Mouse (Mus musculus): ENCODE measurements at regions not wholly inside any gene's neighbourhood (a gene's known extent, or its start where the extent isn't known, plus 50 kb on each side); places are given as distances from the start of the nearest gene placed in this dataset.

- peak overlapping the region; percentile 37; the same call in 1 of the 2 replicates for H3K4me3 ChIP-seq (replicated peaks; ENCODE audit: low read length)
- H3K36me3 ChIP-seq (ENCODE audit: insufficient read depth, low read length), result no peaks in the 10 kb centered on the region
- TF ChIP-seq CTCF (conservative IDR thresholded peaks at IDR 0.05; ENCODE audit: low read length) (no peak), POU5F1 (IDR thresholded peaks at IDR 0.05; ENCODE audit: borderline replicate concordance, low read length) (no peak), NANOG (IDR thresholded peaks at IDR 0.05; ENCODE audit: borderline replicate concordance, low read length) (no peak)
- H3K27me3 ChIP-seq (ENCODE audit: insufficient read depth, low read length), result peaks cover 5% of the 10 kb centered on the region; the same call in 1 of the 2 replicates
- H3K9me3 ChIP-seq (ENCODE audit: low read length), result 0 out of 2 replicates have a peak, but pooled peaks cover 3% of the 10 kb centered on the region
- peaks cover 47% of the 10 kb centered on the region for H3K4me1 ChIP-seq (replicated peaks; ENCODE audit: low read depth, low read length)
Measured at GRCm38 (mm10) chr11:63413106-63413505, 284.3 kb downstream of the Pmp22 start.

DNA sequence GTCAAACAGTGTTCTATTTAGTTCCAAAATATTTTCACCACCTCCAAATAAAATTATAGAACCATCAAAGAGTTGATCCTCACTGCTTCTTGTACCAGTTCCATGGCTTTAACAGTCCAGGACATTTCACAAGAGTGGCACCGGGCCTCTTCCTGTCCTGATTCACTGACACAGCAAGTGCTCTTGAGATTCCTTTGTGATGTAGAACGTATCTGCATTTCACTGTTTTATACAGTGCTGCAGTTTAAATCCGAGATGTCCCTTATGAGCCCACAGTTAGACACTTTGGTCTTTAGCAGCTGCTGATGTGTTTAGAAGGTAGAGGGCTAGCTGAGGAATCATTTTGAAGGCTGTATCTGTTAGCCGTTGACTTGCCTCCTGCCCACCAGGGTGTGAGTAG lies 284.8 kb downstream of the Pmp22 start:
- no peak for TF ChIP-seq POU5F1 (IDR thresholded peaks at IDR 0.05; ENCODE audit: borderline replicate concordance, low read length)
- TF ChIP-seq NANOG (IDR thresholded peaks at IDR 0.05; ENCODE audit: borderline replicate concordance, low read length), result peak; percentile 49
- TF ChIP-seq CTCF (conservative IDR thresholded peaks at IDR 0.05; ENCODE audit: low read length), result no peak
- H3K27me3 ChIP-seq (ENCODE audit: insufficient read depth, low read length), result peaks cover 10% of the 10 kb centered on the region
- 0 out of 2 replicates have a peak, but pooled peaks cover 3% of the 10 kb centered on the region for H3K9me3 ChIP-seq (ENCODE audit: low read length)
- H3K36me3 ChIP-seq (ENCODE audit: insufficient read depth, low read length), result no peaks in the 10 kb centered on the region
- H3K4me3 ChIP-seq (replicated peaks; ENCODE audit: low read length), result no peak overlapping the region
- peaks cover 47% of the 10 kb centered on the region for H3K4me1 ChIP-seq (replicated peaks; ENCODE audit: low read depth, low read length)

DNA sequence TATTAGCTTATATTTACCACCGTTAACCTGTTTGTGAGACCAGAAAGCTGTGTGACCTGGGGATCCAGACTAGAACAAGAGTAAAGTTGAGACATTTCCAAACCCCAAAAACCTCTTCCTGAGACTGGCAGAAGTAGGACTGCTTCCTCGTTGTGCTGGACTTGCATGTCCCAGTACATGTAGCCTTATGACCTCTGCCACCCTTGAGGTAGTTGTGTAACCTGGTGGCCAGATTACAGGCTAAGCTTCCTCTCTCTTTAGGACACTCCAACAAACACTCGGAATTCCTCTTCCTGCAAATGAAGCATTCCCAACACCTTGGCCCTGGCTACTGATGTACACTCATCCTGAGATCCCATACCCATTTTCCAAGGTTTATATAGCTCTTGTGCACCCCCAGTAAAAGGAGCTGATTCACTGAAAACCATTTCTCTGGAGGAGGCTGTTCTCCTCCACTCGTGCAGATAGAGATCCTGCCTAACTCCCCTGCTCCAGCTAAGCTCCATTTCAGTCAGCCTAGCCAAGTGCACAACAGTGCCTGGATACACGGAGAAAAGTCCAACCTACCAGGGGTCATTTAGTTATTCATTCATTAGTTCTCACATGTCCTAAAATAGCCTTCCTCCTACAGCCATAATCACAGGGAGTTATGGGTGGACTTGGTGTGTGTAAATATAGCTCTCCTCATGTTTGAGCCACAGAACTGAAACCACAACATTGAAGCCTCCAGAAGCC lies 289.4 kb downstream of the Pmp22 start:
- Histone ChIP-seq H3K4me3 (replicated peaks; ENCODE audit: low read length) (no peak overlapping the region), H3K27me3 (ENCODE audit: insufficient read depth, low read length) (peaks cover 11% of the 10 kb centered on the region), H3K36me3 (ENCODE audit: insufficient read depth, low read length) (no peaks in the 10 kb centered on the region), H3K4me1 (replicated peaks; ENCODE audit: low read depth, low read length) (peaks cover 24% of the 10 kb centered on the region), H3K9me3 (ENCODE audit: low read length) (0 out of 2 replicates have a peak, but pooled peaks cover 3% of the 10 kb centered on the region)
- TF ChIP-seq NANOG (IDR thresholded peaks at IDR 0.05; ENCODE audit: borderline replicate concordance, low read length), result no peak
- TF ChIP-seq CTCF (conservative IDR thresholded peaks at IDR 0.05; ENCODE audit: low read length), result no peak
- no peak for TF ChIP-seq POU5F1 (IDR thresholded peaks at IDR 0.05; ENCODE audit: borderline replicate concordance, low read length)

DNA sequence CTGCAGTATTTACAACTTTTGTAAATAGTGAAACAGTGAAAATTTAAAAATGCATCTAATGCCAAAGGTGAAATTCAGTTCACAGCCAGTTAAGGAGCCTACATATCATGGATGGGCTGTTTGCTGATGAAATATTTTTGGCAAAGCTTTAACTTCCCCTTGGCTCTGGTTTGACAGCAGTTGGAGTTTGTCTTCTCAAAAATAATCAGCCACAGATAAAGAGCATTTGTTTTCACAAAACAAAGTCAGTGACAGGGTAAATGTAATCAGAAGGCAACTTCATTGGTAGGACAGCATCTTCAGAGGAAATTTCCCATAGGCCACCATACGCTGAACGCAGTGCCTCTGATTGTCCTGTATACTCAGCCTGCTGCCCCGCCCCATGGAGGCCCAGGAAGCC lies 291.6 kb downstream of the Pmp22 start:
- peaks cover 22% of the 10 kb centered on the region for H3K4me1 ChIP-seq (replicated peaks; ENCODE audit: low read depth, low read length)
- TF ChIP-seq CTCF (conservative IDR thresholded peaks at IDR 0.05; ENCODE audit: low read length) (no peak), NANOG (IDR thresholded peaks at IDR 0.05; ENCODE audit: borderline replicate concordance, low read length) (no peak), POU5F1 (IDR thresholded peaks at IDR 0.05; ENCODE audit: borderline replicate concordance, low read length) (no peak)
- H3K9me3 ChIP-seq (ENCODE audit: low read length), result no peaks in the 10 kb centered on the region
- no peak overlapping the region for H3K4me3 ChIP-seq (replicated peaks; ENCODE audit: low read length)
- H3K27me3 ChIP-seq (ENCODE audit: insufficient read depth, low read length), result peaks cover 11% of the 10 kb centered on the region
- no peaks in the 10 kb centered on the region for H3K36me3 ChIP-seq (ENCODE audit: insufficient read depth, low read length)

DNA sequence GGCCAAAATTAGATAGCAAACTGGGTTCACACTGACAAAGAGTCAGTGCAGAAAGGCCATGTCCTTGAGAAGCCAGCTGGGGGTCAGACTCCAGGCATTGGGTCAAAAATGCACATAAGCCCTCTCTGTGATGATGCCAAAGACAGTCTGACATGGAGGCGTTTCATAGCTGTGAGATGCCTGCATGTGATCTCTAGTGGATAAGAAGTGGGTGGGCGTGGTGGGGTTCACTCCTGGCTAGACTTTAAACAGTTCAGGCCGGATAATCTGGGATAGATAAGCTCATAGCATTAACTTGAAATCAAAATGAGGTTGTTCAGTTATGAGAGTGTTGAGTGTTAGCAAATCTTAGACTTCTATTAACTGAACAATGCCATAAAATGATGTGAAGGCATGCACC lies 293.3 kb downstream of the Pmp22 start:
- H3K4me1 ChIP-seq (replicated peaks; ENCODE audit: low read depth, low read length), result peaks cover 21% of the 10 kb centered on the region
- TF ChIP-seq POU5F1 (IDR thresholded peaks at IDR 0.05; ENCODE audit: borderline replicate concordance, low read length), result no peak
- no peak for TF ChIP-seq NANOG (IDR thresholded peaks at IDR 0.05; ENCODE audit: borderline replicate concordance, low read length)
- no peak for TF ChIP-seq CTCF (conservative IDR thresholded peaks at IDR 0.05; ENCODE audit: low read length)
- H3K36me3 ChIP-seq (ENCODE audit: insufficient read depth, low read length), result no peaks in the 10 kb centered on the region
- no peak overlapping the region for H3K4me3 ChIP-seq (replicated peaks; ENCODE audit: low read length)
- peaks cover 11% of the 10 kb centered on the region for H3K27me3 ChIP-seq (ENCODE audit: insufficient read depth, low read length)
- H3K9me3 ChIP-seq (ENCODE audit: low read length), result no peaks in the 10 kb centered on the region

GRCm38 (mm10) chr11:63424319-63424718 lies 295.5 kb downstream of the Pmp22 start:
- Histone ChIP-seq H3K9me3 (ENCODE audit: low read length) (no peaks in the 10 kb centered on the region), H3K4me1 (replicated peaks; ENCODE audit: low read depth, low read length) (peaks cover 23% of the 10 kb centered on the region), H3K4me3 (replicated peaks; ENCODE audit: low read length) (no peak overlapping the region), H3K36me3 (ENCODE audit: insufficient read depth, low read length) (no peaks in the 10 kb centered on the region), H3K27me3 (ENCODE audit: insufficient read depth, low read length) (no peaks in the 10 kb centered on the region)
- TF ChIP-seq NANOG (IDR thresholded peaks at IDR 0.05; ENCODE audit: borderline replicate concordance, low read length) (no peak), CTCF (conservative IDR thresholded peaks at IDR 0.05; ENCODE audit: low read length) (no peak), POU5F1 (IDR thresholded peaks at IDR 0.05; ENCODE audit: borderline replicate concordance, low read length) (no peak)

GRCm38 (mm10) chr11:63425741-63426140 lies 297.0 kb downstream of the Pmp22 start:
- H3K27me3 ChIP-seq (ENCODE audit: insufficient read depth, low read length), result no peaks in the 10 kb centered on the region
- H3K4me1 ChIP-seq (replicated peaks; ENCODE audit: low read depth, low read length), result peaks cover 23% of the 10 kb centered on the region
- H3K4me3 ChIP-seq (replicated peaks; ENCODE audit: low read length), result peak overlapping the region; percentile 53
- TF ChIP-seq CTCF (conservative IDR thresholded peaks at IDR 0.05; ENCODE audit: low read length), result no peak
- TF ChIP-seq POU5F1 (IDR thresholded peaks at IDR 0.05; ENCODE audit: borderline replicate concordance, low read length), result no peak
- TF ChIP-seq NANOG (IDR thresholded peaks at IDR 0.05; ENCODE audit: borderline replicate concordance, low read length), result no peak
- H3K9me3 ChIP-seq (ENCODE audit: low read length), result no peaks in the 10 kb centered on the region
- no peaks in the 10 kb centered on the region for H3K36me3 ChIP-seq (ENCODE audit: insufficient read depth, low read length)

DNA sequence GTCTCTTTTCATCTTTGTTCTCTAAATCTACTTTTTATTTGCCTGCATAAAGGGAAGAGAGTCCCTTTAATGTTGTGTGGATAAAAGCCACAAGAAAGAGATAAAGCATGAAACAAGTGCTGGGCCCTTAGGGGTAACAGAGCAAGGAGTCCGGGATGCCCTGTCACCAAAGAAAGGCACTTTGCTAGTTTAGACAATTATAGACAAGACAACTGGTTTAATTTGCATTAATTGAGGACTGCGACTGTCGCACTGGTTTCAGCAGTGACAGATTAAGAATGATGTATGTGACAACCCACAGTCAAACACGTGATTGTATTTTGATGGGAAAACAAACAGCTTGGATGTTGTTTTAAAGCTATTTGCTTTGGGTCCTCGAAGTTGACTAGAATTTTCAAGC lies 325.0 kb downstream of the Pmp22 start:
- H3K4me3 ChIP-seq (replicated peaks; ENCODE audit: low read length), result no peak overlapping the region
- H3K4me1 ChIP-seq (replicated peaks; ENCODE audit: low read depth, low read length), result peaks cover 38% of the 10 kb centered on the region
- 0 out of 2 replicates have a peak, but pooled peaks cover 4% of the 10 kb centered on the region for H3K36me3 ChIP-seq (ENCODE audit: insufficient read depth, low read length)
- peaks cover 47% of the 10 kb centered on the region for H3K9me3 ChIP-seq (ENCODE audit: low read length)
- no peaks in the 10 kb centered on the region for H3K27me3 ChIP-seq (ENCODE audit: insufficient read depth, low read length)
- TF ChIP-seq CTCF (conservative IDR thresholded peaks at IDR 0.05; ENCODE audit: low read length), result no peak
- no peak for TF ChIP-seq NANOG (IDR thresholded peaks at IDR 0.05; ENCODE audit: borderline replicate concordance, low read length)
- TF ChIP-seq POU5F1 (IDR thresholded peaks at IDR 0.05; ENCODE audit: borderline replicate concordance, low read length), result no peak

Data from E14TG2a.4 (cell line).